Mouse (Mus musculus): ENCODE data around the gene Clptm1.

Gene Clptm1

GRCm38 (mm10) chr7:19604606-19605214, 60.1 kb downstream of the Clptm1 start:
- 48% methylated on average over 10 of the region's 10 CpGs for WGBS

DNA sequence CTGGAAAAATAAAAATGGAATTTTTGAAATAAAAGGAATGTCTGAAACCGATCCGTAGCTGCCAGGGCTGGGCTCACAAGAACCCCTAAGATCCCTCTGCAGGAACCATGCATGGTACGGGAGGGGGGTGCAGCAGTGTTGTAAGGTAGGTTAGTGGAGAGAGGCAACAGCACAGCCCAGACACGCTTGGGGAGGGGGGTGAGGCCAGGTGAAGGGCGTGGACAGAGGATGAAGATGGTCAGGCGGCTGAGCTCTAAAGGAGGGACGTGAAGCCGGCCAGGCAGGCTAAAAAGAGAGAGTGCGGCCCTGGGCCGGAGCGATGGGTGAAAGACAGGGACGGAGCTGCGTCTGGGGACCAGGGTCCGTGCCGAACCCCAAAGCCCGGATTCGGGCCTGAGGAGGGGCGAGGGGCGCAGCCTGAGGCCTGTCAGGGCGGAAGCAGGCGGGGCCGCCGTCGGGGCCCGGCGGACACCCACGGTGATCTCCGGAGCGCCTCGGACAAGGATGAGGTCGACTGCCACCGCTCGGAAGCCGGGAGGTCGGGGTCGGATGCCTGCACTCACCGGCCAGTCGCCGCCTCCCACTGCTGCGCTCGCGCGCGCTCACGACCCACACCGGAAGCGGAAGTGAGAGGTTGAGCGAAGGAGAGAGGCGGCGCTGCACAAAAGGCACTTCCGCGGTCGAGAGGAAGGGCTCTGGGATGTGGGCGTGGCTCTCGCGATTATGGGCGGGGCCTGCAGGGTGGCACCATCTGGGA, 60.8 kb downstream of the Clptm1 start, which contains the start of gene Clasrp:
Gene Clasrp, minus strand, starts transcription at position 638 of the 757 bp plus-strand sequence.
- WGBS, result under 1% methylated on average over 57 of the region's 57 CpGs

GRCm38 (mm10) chr7:19603055-19603454, 61.8 kb downstream of the Clptm1 start:
- 75% methylated on average over 12 of the region's 12 CpGs for WGBS

DNA sequence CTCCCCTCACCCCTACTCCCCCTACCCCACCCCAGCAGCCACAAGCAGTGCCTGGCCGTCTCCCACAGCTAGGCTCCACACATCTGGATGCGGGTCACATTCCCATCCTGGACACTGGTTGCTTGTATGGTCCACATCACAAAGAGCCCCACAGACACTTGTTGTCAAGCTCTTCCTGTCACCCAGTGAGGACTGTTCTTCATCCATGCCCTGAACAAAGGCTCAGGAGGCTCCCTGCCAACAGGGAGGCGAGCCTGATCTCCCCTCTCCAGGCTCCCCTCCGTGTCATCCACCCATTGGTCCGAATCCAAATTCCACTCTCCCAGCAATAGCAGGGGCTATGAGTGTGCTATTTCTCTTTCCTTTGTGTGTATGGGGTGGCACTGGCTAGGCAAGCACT, 64.3 kb downstream of the Clptm1 start:
- WGBS, result 38% methylated on average over 5 of the region's 5 CpGs

- 80% methylated on average over 10 of the region's 10 CpGs for WGBS
These were observed 71.6 kb downstream of the Clptm1 start for GRCm38 (mm10) chr7:19593061-19593730.

DNA sequence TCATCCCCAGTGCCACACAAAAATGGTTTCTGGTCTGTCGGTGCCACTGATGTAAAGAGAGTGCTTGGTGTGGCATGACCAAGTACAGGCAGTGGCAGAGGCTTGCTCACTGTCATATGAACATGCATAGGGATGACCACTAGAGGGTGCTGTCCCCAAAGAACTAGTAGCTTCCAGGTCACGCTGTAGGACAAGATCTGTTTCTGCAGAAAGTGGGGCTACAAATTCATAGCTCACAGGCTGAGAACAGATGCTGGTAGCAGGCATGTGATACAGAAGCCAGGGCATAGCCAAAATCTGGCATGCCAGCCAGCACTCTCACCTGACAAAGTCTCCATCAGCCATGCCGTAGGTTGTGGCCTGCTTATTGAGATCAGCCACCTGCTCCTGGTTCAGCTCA, 74.9 kb downstream of the Clptm1 start:
- 29% methylated on average over 3 of the region's 3 CpGs for WGBS

DNA sequence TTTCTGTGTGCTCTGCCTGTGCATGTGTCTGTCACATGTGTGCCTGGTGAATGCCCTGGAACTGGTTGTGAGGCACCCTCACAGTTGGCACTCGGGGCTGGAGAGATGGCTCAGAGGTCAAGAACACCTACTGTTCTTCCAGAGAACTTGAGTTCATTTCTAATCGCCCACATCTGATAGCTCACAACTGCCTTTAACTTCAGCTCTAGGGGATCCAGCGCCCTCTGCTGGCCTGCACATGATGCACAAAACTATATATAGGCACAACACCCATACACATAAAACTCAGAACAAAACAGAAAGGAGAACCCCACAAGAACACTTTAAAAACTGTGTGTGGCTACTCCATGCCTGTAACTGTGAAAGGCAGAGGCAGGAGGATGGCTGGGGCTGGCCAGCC, 75.6 kb downstream of the Clptm1 start:
- 33% methylated on average over 3 of the region's 3 CpGs for WGBS

DNA sequence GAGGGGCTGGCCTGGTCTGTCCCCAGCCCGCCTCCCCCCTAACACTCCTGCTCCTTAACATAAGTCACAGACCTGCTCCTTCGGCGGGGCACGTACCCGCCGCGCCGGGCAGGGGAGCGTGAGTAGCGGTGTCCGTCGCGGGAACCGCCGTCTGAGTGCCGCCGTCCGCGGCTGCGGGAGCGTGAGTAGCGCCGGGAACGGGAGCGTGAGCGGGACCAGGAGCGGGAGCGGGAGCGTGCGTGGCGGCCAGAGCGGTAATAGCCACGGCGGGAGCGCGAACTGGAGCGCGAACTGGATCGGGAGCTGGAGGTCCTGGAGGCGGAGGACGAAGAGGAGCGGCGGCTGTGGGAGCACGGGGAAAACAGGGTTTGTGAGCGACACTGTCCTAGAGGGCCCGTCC, 78.6 kb downstream of the Clptm1 start:
- 84% methylated on average over 46 of the region's 46 CpGs for WGBS
